ENCODE assay signal across 8 mouse cellular contexts in genomic region chr13:88820686-88821308, GRCm38 (mm10). TPM values are rescaled to one million over a fixed set of nuclear protein-coding genes. Genes with fewer than 3 reads are reported as not detected.
DNase-seq lines count a peak whose midpoint lies in the region; ATAC-seq lines count a peak whose summit lies in the region.

No protein-coding gene starts in this region.

- H3K36me3 ChIP-seq in hindbrain, embryonic 16.5 days (ENCODE audit: control insufficient read depth, insufficient read depth, low read length) = no peaks in the 10 kb centered on the region
- H3K36me3 ChIP-seq in neural tube, embryonic 11.5 days (ENCODE audit: control insufficient read depth, insufficient read depth, low read length) = no peaks in the 10 kb centered on the region

- peak overlapping the region; percentile 74 for H3K4me3 ChIP-seq in hindbrain, embryonic 16.5 days (ENCODE audit: low read length)
- H3K4me3 ChIP-seq in neural tube, embryonic 11.5 days (ENCODE audit: low read depth, low read length) = peak overlapping the region; percentile 69

- H3K4me2 ChIP-seq in hindbrain, embryonic 16.5 days (ENCODE audit: low read length) = peak overlapping the region; percentile 85
- peak overlapping the region; percentile 97 for H3K4me2 ChIP-seq in neural tube, embryonic 11.5 days (ENCODE audit: low read depth)

- no peaks in the 10 kb centered on the region for H3K27me3 ChIP-seq in hindbrain, embryonic 16.5 days (replicated peaks; ENCODE audit: control insufficient read depth, insufficient read depth, low read length)
- peaks cover 3% of the 10 kb centered on the region; the same call in 1 of the 2 replicates for H3K27me3 ChIP-seq in neural tube, embryonic 11.5 days (ENCODE audit: control insufficient read depth, insufficient read depth, low read length)

- H3K9ac ChIP-seq in hindbrain, embryonic 16.5 days (ENCODE audit: low read depth, low read length) = peak overlapping the region; percentile 91; the same call in 1 of the 2 replicates
- no peak overlapping the region; the same call in 1 of the 2 replicates for H3K9ac ChIP-seq in neural tube, embryonic 11.5 days (ENCODE audit: low read length)

- peak; percentile 34; the same call in 1 of the 2 replicates for ATAC-seq in hindbrain, embryonic 16.5 days
- ATAC-seq in neural tube, embryonic 11.5 days (ENCODE audit: insufficient read depth, low FRiP score, low TSS enrichment) = no peak; the same call in 1 of the 2 replicates

- peak; percentile 5 to 17 for DNase-seq in layer of hippocampus, postnatal 36 days
- no peak for DNase-seq in layer of hippocampus, adult 9-10 months (ENCODE audit: low spot score)
- peak; percentile 25 for DNase-seq in embryo, embryonic 9.5 days (ENCODE audit: extremely low spot score)
- DNase-seq in neural tube, embryonic 11.5 days (ENCODE audit: low spot score) = peak; percentile 17
- DNase-seq in urinary bladder, postnatal 10 days (ENCODE audit: low spot score) = no peak
- DNase-seq in thymus, postnatal 10 days (ENCODE audit: low spot score in 2 of 2) = no peak
- DNase-seq in gastrocnemius, postnatal 14 days = no peak

- intact Hi-C loops in gastrocnemius, postnatal 14 days (cut with DNase I; ENCODE audit: low total_unique reads) = no loop called here

- WGBS in hindbrain, embryonic 16.5 days = 26% methylated on average over 5 of the region's 5 CpGs
- WGBS in neural tube, embryonic 11.5 days = 13% methylated on average over 5 of the region's 5 CpGs

- H3K9me3 ChIP-seq in hindbrain, embryonic 16.5 days (ENCODE audit: control insufficient read depth, low read length) = no peaks in the 10 kb centered on the region
- H3K9me3 ChIP-seq in neural tube, embryonic 11.5 days (ENCODE audit: control insufficient read depth, low read length) = no peaks in the 10 kb centered on the region

- H3K27ac ChIP-seq in hindbrain, embryonic 16.5 days (ENCODE audit: low read depth, low read length) = no peak overlapping the region; the same call in 1 of the 2 replicates
- H3K27ac ChIP-seq in neural tube, embryonic 11.5 days (ENCODE audit: low read depth, low read length) = no peak overlapping the region

- H3K4me1 ChIP-seq in hindbrain, embryonic 16.5 days (ENCODE audit: control insufficient read depth, insufficient read depth, low read depth, low read length) = peaks cover 5% of the 10 kb centered on the region
- no peaks in the 10 kb centered on the region for H3K4me1 ChIP-seq in neural tube, embryonic 11.5 days (ENCODE audit: control insufficient read depth, insufficient read depth, low read length)

RNA-seq across cellular contexts. Expression of gene Edil3, which starts 0.5 kb away (rescaled TPM):
- total RNA-seq in layer of hippocampus, postnatal 36 days (2021) = 10 to 100 TPM; 70.3 to 73.0 TPM
- polyA plus RNA-seq in hindbrain, embryonic 16.5 days (2015; fragmentation: Nextera tagmentation; extraction: Ambion mirVana) = 62.3 and 63.7 TPM in 2 replicates
- polyA plus RNA-seq in neural tube, embryonic 11.5 days (2014; fragmentation: Nextera tagmentation; extraction: Ambion mirVana) = 37.8 and 45.1 TPM in 2 replicates
- total RNA-seq in gastrocnemius, postnatal 14 days (2021) = under 1 TPM; 0.38 to 0.51 TPM

Comparison
In these comparisons a context has a peak if more than half of its experiments do, and no peak if none do; other contexts are left out.
1. DNase-seq: peak in layer of hippocampus, postnatal 36 days (2 of 2), embryo, embryonic 9.5 days (single experiment) and neural tube, embryonic 11.5 days (single experiment); none in layer of hippocampus, adult 9-10 months (single experiment), urinary bladder, postnatal 10 days (single experiment), thymus, postnatal 10 days (0 of 2) and gastrocnemius, postnatal 14 days (single experiment).
2. RNA of gene Edil3, which starts 0.5 kb away (total RNA-seq): 70.3 to 73.0 TPM in layer of hippocampus, postnatal 36 days; 0.38 to 0.51 TPM in gastrocnemius, postnatal 14 days; every median in the first group is over 10 times any median in the second.